Mouse (Mus musculus): ENCODE data around the gene Ropn1. TPM values are rescaled to one million over a fixed set of nuclear protein-coding genes. Genes with fewer than 3 reads are reported as not detected.

Gene Ropn1
- polyA plus RNA-seq, 1 experiment: not detected

GRCm38 (mm10) chr16:34674365-34674764, 24.6 kb downstream of the Ropn1 start:
- Histone ChIP-seq H3K4me3 (no peak overlapping the region), H3K4me2 (ENCODE audit: low read depth) (no peak overlapping the region), H3K36me3 (ENCODE audit: control insufficient read depth, insufficient read depth) (no peaks in the 10 kb centered on the region), H3ac (ENCODE audit: control insufficient read depth, insufficient read length) (no peak overlapping the region), H3K79me2 (ENCODE audit: control insufficient read depth, insufficient read depth) (no peaks in the 10 kb centered on the region), H3K27me3 (ENCODE audit: control insufficient read depth, insufficient read depth, insufficient read length) (no peaks in the 10 kb centered on the region)
- TF ChIP-seq USF1 (IDR thresholded peaks at IDR 0.05; ENCODE audit: low read depth): no peak
- TF ChIP-seq TCF12 (IDR thresholded peaks at IDR 0.05; ENCODE audit: insufficient read depth, poor library complexity, severe bottlenecking): no peak
- TF ChIP-seq E2F4 (IDR thresholded peaks at IDR 0.05; ENCODE audit: insufficient read depth): no peak
- no peak for TF ChIP-seq CEBPB (IDR thresholded peaks at IDR 0.05; ENCODE audit: insufficient read depth, poor library complexity, severe bottlenecking)
- no peak for TF ChIP-seq MYOG (IDR thresholded peaks at IDR 0.05; ENCODE audit: control insufficient read depth in 1 of 3, insufficient read depth in 1 of 3, insufficient read length in 2 of 3, low read depth in 2 of 3)
- TF ChIP-seq POLR2AphosphoS2 (IDR thresholded peaks at IDR 0.05; ENCODE audit: insufficient read length, low read depth): no peak
- no peak for TF ChIP-seq MYOD1 (IDR thresholded peaks at IDR 0.05; ENCODE audit: control insufficient read depth in 1 of 3, insufficient read length in 2 of 3, low read depth in 2 of 3)
- no peak for TF ChIP-seq POLR2A (IDR thresholded peaks at IDR 0.05; ENCODE audit: insufficient read length, low read depth)
- TF ChIP-seq MAX (IDR thresholded peaks at IDR 0.05; ENCODE audit: low read depth): no peak
- TF ChIP-seq SRF (IDR thresholded peaks at IDR 0.05; ENCODE audit: control insufficient read depth, insufficient read length, low read depth): no peak
- no peak for TF ChIP-seq REST (IDR thresholded peaks at IDR 0.05; ENCODE audit: insufficient read depth, insufficient read length)

GRCm38 (mm10) chr16:34681823-34682222, 32.1 kb downstream of the Ropn1 start:
- H3K4me3 ChIP-seq: no peak overlapping the region
- peaks cover 6% of the 10 kb centered on the region for H3K27me3 ChIP-seq (ENCODE audit: control insufficient read depth, insufficient read depth, insufficient read length)
- H3ac ChIP-seq (ENCODE audit: control insufficient read depth, insufficient read length): no peak overlapping the region
- no peak overlapping the region for H3K4me2 ChIP-seq (ENCODE audit: low read depth)
- H3K79me2 ChIP-seq (ENCODE audit: control insufficient read depth, insufficient read depth): no peaks in the 10 kb centered on the region
- no peaks in the 10 kb centered on the region for H3K36me3 ChIP-seq (ENCODE audit: control insufficient read depth, insufficient read depth)
- no peak for TF ChIP-seq USF1 (IDR thresholded peaks at IDR 0.05; ENCODE audit: low read depth)
- no peak for TF ChIP-seq E2F4 (IDR thresholded peaks at IDR 0.05; ENCODE audit: insufficient read depth)
- TF ChIP-seq MYOG (IDR thresholded peaks at IDR 0.05; ENCODE audit: control insufficient read depth in 1 of 3, insufficient read depth in 1 of 3, insufficient read length in 2 of 3, low read depth in 2 of 3): no peak
- no peak for TF ChIP-seq TCF12 (IDR thresholded peaks at IDR 0.05; ENCODE audit: insufficient read depth, poor library complexity, severe bottlenecking)
- TF ChIP-seq MAX (IDR thresholded peaks at IDR 0.05; ENCODE audit: low read depth): no peak

GRCm38 (mm10) chr16:34689879-34690278, 40.2 kb downstream of the Ropn1 start:
- no peak overlapping the region for H3ac ChIP-seq (ENCODE audit: control insufficient read depth, insufficient read length)
- H3K36me3 ChIP-seq (ENCODE audit: control insufficient read depth, insufficient read depth): no peaks in the 10 kb centered on the region
- peak overlapping the region; percentile 80 for H3K4me2 ChIP-seq (ENCODE audit: low read depth)
- H3K27me3 ChIP-seq (ENCODE audit: control insufficient read depth, insufficient read depth, insufficient read length): peaks cover 6% of the 10 kb centered on the region
- TF ChIP-seq E2F4 (IDR thresholded peaks at IDR 0.05; ENCODE audit: insufficient read depth) (no peak), TCF12 (IDR thresholded peaks at IDR 0.05; ENCODE audit: insufficient read depth, poor library complexity, severe bottlenecking) (no peak), TCF3 (IDR thresholded peaks at IDR 0.05; ENCODE audit: insufficient read length, low read depth) (no peak), CEBPB (IDR thresholded peaks at IDR 0.05; ENCODE audit: insufficient read depth, poor library complexity, severe bottlenecking) (no peak), SRF (IDR thresholded peaks at IDR 0.05; ENCODE audit: control insufficient read depth, insufficient read length, low read depth) (no peak), MAX (IDR thresholded peaks at IDR 0.05; ENCODE audit: low read depth) (no peak), POLR2AphosphoS2 (IDR thresholded peaks at IDR 0.05; ENCODE audit: insufficient read length, low read depth) (no peak), MYOG (IDR thresholded peaks at IDR 0.05; ENCODE audit: control insufficient read depth in 1 of 3, insufficient read depth in 1 of 3, insufficient read length in 2 of 3, low read depth in 2 of 3) (no peak), MYOD1 (IDR thresholded peaks at IDR 0.05; ENCODE audit: control insufficient read depth in 1 of 3, insufficient read length in 2 of 3, low read depth in 2 of 3) (no peak), POLR2A (IDR thresholded peaks at IDR 0.05; ENCODE audit: insufficient read length, low read depth) (no peak), REST (IDR thresholded peaks at IDR 0.05; ENCODE audit: insufficient read depth, insufficient read length) (no peak), USF1 (IDR thresholded peaks at IDR 0.05; ENCODE audit: low read depth) (no peak)
- H3K79me2 ChIP-seq (ENCODE audit: control insufficient read depth, insufficient read depth): peaks cover 8% of the 10 kb centered on the region
- peak overlapping the region; percentile 56 for H3K4me3 ChIP-seq

- TF ChIP-seq SRF (IDR thresholded peaks at IDR 0.05; ENCODE audit: control insufficient read depth, insufficient read length, low read depth) (no peak), MAX (IDR thresholded peaks at IDR 0.05; ENCODE audit: low read depth) (no peak), POLR2AphosphoS2 (IDR thresholded peaks at IDR 0.05; ENCODE audit: insufficient read length, low read depth) (no peak), USF1 (IDR thresholded peaks at IDR 0.05; ENCODE audit: low read depth) (no peak), E2F4 (IDR thresholded peaks at IDR 0.05; ENCODE audit: insufficient read depth) (peak; percentile 85), POLR2A (IDR thresholded peaks at IDR 0.05; ENCODE audit: insufficient read length, low read depth) (peak; percentile 36), CEBPB (IDR thresholded peaks at IDR 0.05; ENCODE audit: insufficient read depth, poor library complexity, severe bottlenecking) (no peak), REST (IDR thresholded peaks at IDR 0.05; ENCODE audit: insufficient read depth, insufficient read length) (no peak), MYOD1 (IDR thresholded peaks at IDR 0.05; ENCODE audit: control insufficient read depth in 1 of 3, insufficient read length in 2 of 3, low read depth in 2 of 3) (no peak), TCF3 (IDR thresholded peaks at IDR 0.05; ENCODE audit: insufficient read length, low read depth) (no peak)
- Histone ChIP-seq H3ac (ENCODE audit: control insufficient read depth, insufficient read length) (peak within 1 kb of the TSS; percentile 35), H3K79me2 (ENCODE audit: control insufficient read depth, insufficient read depth) (peaks cover 8% of the 10 kb centered on the region), H3K27me3 (ENCODE audit: control insufficient read depth, insufficient read depth, insufficient read length) (peaks cover 3% of the 10 kb centered on the region), H3K4me2 (ENCODE audit: low read depth) (peak within 1 kb of the TSS; percentile 80), H3K4me3 (peak within 1 kb of the TSS; percentile 56), H3K36me3 (ENCODE audit: control insufficient read depth, insufficient read depth) (no peaks in the 10 kb centered on the region)
Measured at GRCm38 (mm10) chr16:34690334-34691144, 40.8 kb downstream of the Ropn1 start, which contains the start of gene Ccdc14. Gene Ccdc14, plus strand, starts transcription at chr16:34690616.

All from myocyte (in vitro differentiated cells).